Mouse (Mus musculus) stomach, postnatal 0 days (tissue): ENCODE data around the gene Rbm5.

Source experiments
- CTCF ChIP-seq: IDR thresholded peaks from 2 replicates; pipeline ENCODE4 v1.5.1; 2016; ENCODE audit warnings: antibody characterized with exemption, low read depth, mild to moderate bottlenecking, moderate library complexity
- EP300 ChIP-seq: optimal IDR thresholded peaks from 2 replicates; pipeline ENCODE3; 2016; ENCODE audit warnings: antibody characterized with exemption

DNA sequence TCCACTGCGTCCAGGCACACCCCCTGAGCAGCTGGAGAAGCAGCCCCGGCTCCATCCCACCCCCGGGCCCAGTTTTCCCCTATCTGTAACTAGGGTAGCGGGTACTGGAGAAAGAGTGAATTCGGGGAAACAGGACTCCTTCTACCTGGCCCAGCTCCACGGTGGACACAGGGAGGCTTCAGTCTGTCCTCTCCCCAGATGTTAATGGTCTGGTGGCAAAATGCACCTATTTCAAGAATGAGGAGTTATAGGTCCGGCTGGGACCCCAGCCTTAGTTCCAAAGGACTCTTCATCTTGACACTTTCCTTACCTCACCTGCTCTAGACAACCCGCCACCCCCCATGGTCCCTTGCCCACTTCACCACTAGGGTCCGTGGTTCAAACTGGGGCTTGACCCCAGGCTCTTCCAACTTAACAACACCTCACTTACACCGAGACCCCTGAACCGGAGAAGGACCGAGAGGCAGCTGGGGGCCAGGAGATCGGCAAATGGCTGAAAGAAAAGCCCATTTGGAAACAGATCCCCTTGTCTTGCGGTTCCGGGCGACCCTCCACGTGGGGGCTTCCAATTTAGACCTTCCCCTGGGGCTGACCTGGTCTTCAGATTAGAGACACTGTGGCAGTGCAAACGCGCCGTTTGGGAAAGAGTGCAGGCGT is 62.2 kb downstream of the Rbm5 start:
- TF ChIP-seq CTCF: 0 out of 2 replicates have a peak, but pooled peaks have one; percentile 11
- no peak for TF ChIP-seq EP300
